Mouse (Mus musculus) MEL (cell line): ENCODE measurements around the gene Smim5. TPM values are rescaled to one million over a fixed set of nuclear protein-coding genes. Genes with fewer than 3 reads are reported as not detected.

Experiments
- DNase-seq: peaks from one replicate; pipeline ENCODE4 v3.0.0; 2011; ENCODE audit warnings: low read depth, low spot score
- H3K27ac ChIP-seq: 2 replicates; pipeline ENCODE4 v1.5.1; 2012; ENCODE audit warnings: low read depth, mild to moderate bottlenecking, control low read depth, low read length, moderate library complexity; ENCODE audit not compliant: control insufficient read depth
- H3K27me3 ChIP-seq, 2 experiments: fragments of 150-350 bp in 1 of 2; sonication (generic) in 1 of 2; 2 replicates each; pipeline ENCODE4 v1.6.1; 2012; ENCODE audit warnings: low read length in 2 of 2, mild to moderate bottlenecking in 2 of 2, improper control_type of control experiment in 1 of 2, moderate library complexity in 1 of 2; ENCODE audit not compliant: insufficient read depth in 2 of 2, control insufficient read depth in 1 of 2
- H3K36me3 ChIP-seq, 2 experiments: 2 replicates each; pipeline ENCODE4 v1.6.1; 2012 to 2014; ENCODE audit warnings: low read length in 2 of 2, improper control_type of control experiment in 1 of 2, inconsistent platforms in 1 of 2, mild to moderate bottlenecking in 1 of 2; ENCODE audit not compliant: insufficient read depth in 2 of 2, control insufficient read depth in 1 of 2
- H3K4me1 ChIP-seq, 2 experiments: fragments of 150-350 bp in 1 of 2; sonication (generic) in 1 of 2; 2 replicates each; pipeline ENCODE4 v1.6.1; 2012; ENCODE audit warnings: low read length in 2 of 2, improper control_type of control experiment in 1 of 2, mild to moderate bottlenecking in 1 of 2; ENCODE audit not compliant: insufficient read depth in 2 of 2, control insufficient read depth in 1 of 2
- H3K4me3 ChIP-seq, 2 experiments: fragments of 150-350 bp in 1 of 2; sonication (generic) in 1 of 2; 2 replicates each; pipeline ENCODE4 v1.5.1; 2012; ENCODE audit warnings: low read depth in 2 of 2, low read length in 2 of 2, mild to moderate bottlenecking in 2 of 2, moderate library complexity in 2 of 2, control low read depth in 1 of 2, improper control_type of control experiment in 1 of 2; ENCODE audit not compliant: control insufficient read depth in 1 of 2, insufficient read depth in 1 of 2
- H3K79me2 ChIP-seq: 2 replicates; pipeline ENCODE4 v1.6.1; 2012; ENCODE audit warnings: mild to moderate bottlenecking, low read length, moderate library complexity; ENCODE audit not compliant: control insufficient read depth, poor library complexity, insufficient read depth
- H3K9ac ChIP-seq: 2 replicates; pipeline ENCODE4 v1.6.1; 2012; ENCODE audit warnings: low read depth, mild to moderate bottlenecking, control low read depth, low read length, moderate library complexity; ENCODE audit not compliant: control insufficient read depth, poor library complexity, severe bottlenecking
- H3K9me3 ChIP-seq: fragments of 150-350 bp; sonication (generic); replicated peaks from 2 replicates; pipeline ENCODE4 v1.6.1; 2012; ENCODE audit warnings: mild to moderate bottlenecking, low read length, improper control_type of control experiment, moderate library complexity; ENCODE audit not compliant: insufficient read depth
- CHD1 ChIP-seq: IDR thresholded peaks from 2 replicates; pipeline ENCODE4 v1.6.1; 2012; ENCODE audit warnings: low read depth, mild to moderate bottlenecking, inconsistent platforms, low read length, improper control_type of control experiment
- CTCF ChIP-seq, 3 experiments: IDR thresholded peaks in 2 of 3; conservative IDR thresholded peaks in 1 of 3; 2 replicates each; pipeline ENCODE4 v1.5.1; 2011 to 2012; ENCODE audit warnings: low read length in 3 of 3, low read depth in 2 of 3, mild to moderate bottlenecking in 2 of 3, improper control_type of control experiment in 1 of 3, inconsistent platforms in 1 of 3, mixed read lengths in 1 of 3, moderate library complexity in 1 of 3; ENCODE audit not compliant: control insufficient read depth in 1 of 3, insufficient read depth in 1 of 3, poor library complexity in 1 of 3, severe bottlenecking in 1 of 3
- E2F4 ChIP-seq: IDR thresholded peaks from 2 replicates; pipeline ENCODE4 v1.6.1; 2011; ENCODE audit warnings: low read depth, low read length, improper control_type of control experiment, borderline replicate concordance
- ELF1 ChIP-seq: IDR thresholded peaks from 2 replicates; pipeline ENCODE4 v1.6.1; 2014; ENCODE audit warnings: low read depth, mild to moderate bottlenecking, inconsistent platforms, low read length, improper control_type of control experiment, moderate library complexity
- EP300 ChIP-seq, 2 experiments: IDR thresholded peaks; 2 replicates each; pipeline ENCODE4 v1.6.1; 2011; ENCODE audit warnings: improper control_type of control experiment in 2 of 2, low read length in 2 of 2, low read depth in 1 of 2, mild to moderate bottlenecking in 1 of 2
- ETS1 ChIP-seq: IDR thresholded peaks from 2 replicates; pipeline ENCODE4 v1.6.1; 2012; ENCODE audit warnings: low read depth, mild to moderate bottlenecking, inconsistent platforms, low read length, improper control_type of control experiment, moderate library complexity
- GABPA ChIP-seq: IDR thresholded peaks from 2 replicates; pipeline ENCODE4 v1.6.1; 2012; ENCODE audit warnings: low read depth, mild to moderate bottlenecking, inconsistent platforms, low read length, improper control_type of control experiment, moderate library complexity
- GATA1 ChIP-seq: IDR thresholded peaks from 2 replicates; pipeline ENCODE4 v1.6.1; 2011; ENCODE audit warnings: low read depth, low read length, improper control_type of control experiment
- HCFC1 ChIP-seq: IDR thresholded peaks from 2 replicates; pipeline ENCODE4 v1.6.1; 2012; ENCODE audit warnings: low read depth, mild to moderate bottlenecking, inconsistent platforms, low read length, improper control_type of control experiment, moderate library complexity
- KAT2A ChIP-seq: conservative IDR thresholded peaks from 2 replicates; pipeline ENCODE4 v1.6.1; 2012; ENCODE audit warnings: low read depth, low read length, improper control_type of control experiment, inconsistent platforms
- MAFK ChIP-seq: IDR thresholded peaks from 2 replicates; pipeline ENCODE4 v1.6.1; 2011; ENCODE audit warnings: low read depth, mild to moderate bottlenecking, low read length, improper control_type of control experiment, borderline replicate concordance
- MAX ChIP-seq: IDR thresholded peaks from 2 replicates; pipeline ENCODE4 v1.6.1; 2011; ENCODE audit warnings: low read length, improper control_type of control experiment
- MAZ ChIP-seq: IDR thresholded peaks from 2 replicates; pipeline ENCODE4 v1.6.1; 2012; ENCODE audit warnings: low read depth, mild to moderate bottlenecking, inconsistent platforms, low read length, improper control_type of control experiment
- MEF2A ChIP-seq: IDR thresholded peaks from 2 replicates; pipeline ENCODE4 v1.6.1; 2014; ENCODE audit warnings: low read depth, mild to moderate bottlenecking, inconsistent platforms, low read length, improper control_type of control experiment; ENCODE audit not compliant: poor library complexity, insufficient replicate concordance, severe bottlenecking; ENCODE audit errors: extremely low read depth
- MXI1 ChIP-seq: IDR thresholded peaks from 2 replicates; pipeline ENCODE4 v1.6.1; 2011; ENCODE audit warnings: mild to moderate bottlenecking, low read depth, low read length, improper control_type of control experiment
- MYC ChIP-seq: IDR thresholded peaks from 2 replicates; pipeline ENCODE4 v1.6.1; 2011; ENCODE audit warnings: low read depth, mild to moderate bottlenecking, low read length, improper control_type of control experiment, moderate library complexity
- NRF1 ChIP-seq: IDR thresholded peaks from 2 replicates; pipeline ENCODE4 v1.6.1; 2014; ENCODE audit warnings: low read depth, mild to moderate bottlenecking, inconsistent platforms, low read length, improper control_type of control experiment, moderate library complexity; ENCODE audit not compliant: poor library complexity, insufficient read depth, severe bottlenecking
- POLR2AphosphoS2 ChIP-seq: IDR thresholded peaks from 2 replicates; pipeline ENCODE4 v1.6.1; 2011; ENCODE audit warnings: low read length, improper control_type of control experiment
- POLR2AphosphoS5 ChIP-seq: IDR thresholded peaks from 2 replicates; pipeline ENCODE4 v1.6.1; 2012; ENCODE audit warnings: low read depth, borderline replicate concordance, mild to moderate bottlenecking, inconsistent platforms, low read length, moderate library complexity, mixed read lengths
- RAD21 ChIP-seq: IDR thresholded peaks from 2 replicates; pipeline ENCODE4 v1.6.1; 2011; ENCODE audit warnings: mild to moderate bottlenecking, low read depth, low read length, improper control_type of control experiment
- SIN3A ChIP-seq: IDR thresholded peaks from 2 replicates; pipeline ENCODE4 v1.6.1; 2012; ENCODE audit warnings: low read length, improper control_type of control experiment, inconsistent platforms
- SMC3 ChIP-seq: IDR thresholded peaks from 2 replicates; pipeline ENCODE4 v1.6.1; 2011; ENCODE audit warnings: low read depth, low read length, improper control_type of control experiment
- TAL1 ChIP-seq: IDR thresholded peaks from 2 replicates; pipeline ENCODE4 v1.6.1; 2012; ENCODE audit warnings: mild to moderate bottlenecking, inconsistent platforms, low read length, moderate library complexity, mixed read lengths
- UBTF ChIP-seq: IDR thresholded peaks from 2 replicates; pipeline ENCODE4 v1.6.1; 2012; ENCODE audit warnings: low read depth, mild to moderate bottlenecking, inconsistent platforms, low read length, improper control_type of control experiment, moderate library complexity, borderline replicate concordance; ENCODE audit not compliant: insufficient read depth
- USF1 ChIP-seq: IDR thresholded peaks from 2 replicates; pipeline ENCODE4 v1.6.1; 2014; ENCODE audit warnings: low read depth, mild to moderate bottlenecking, inconsistent platforms, low read length, improper control_type of control experiment, moderate library complexity
- ZC3H11A ChIP-seq: IDR thresholded peaks from 2 replicates; pipeline ENCODE4 v1.6.1; 2012; ENCODE audit warnings: low read depth, mild to moderate bottlenecking, inconsistent platforms, low read length, improper control_type of control experiment
- ZKSCAN1 ChIP-seq: IDR thresholded peaks from 2 replicates; pipeline ENCODE4 v1.6.1; 2012; ENCODE audit warnings: low read depth, mild to moderate bottlenecking, inconsistent platforms, low read length, improper control_type of control experiment, moderate library complexity
- ZMIZ1 ChIP-seq: IDR thresholded peaks from 2 replicates; pipeline ENCODE4 v1.6.1; 2012; ENCODE audit warnings: low read depth, mild to moderate bottlenecking, inconsistent platforms, low read length, improper control_type of control experiment, moderate library complexity
- polyA plus RNA-seq, 2 experiments: library from polyadenylated mRNA; stranded (reverse) in 1 of 2; unstranded in 1 of 2; fragments of >175 nt in 1 of 2; fragments of >200 nt in 1 of 2; gene quantifications; 2 replicates each; pipeline versions ENCODE4 v1.2.1 to v1.2.4; 2012; ENCODE audit warnings: low replicate concordance in 2 of 2, low read depth in 1 of 2; ENCODE audit not compliant: insufficient read length in 2 of 2, insufficient read depth in 1 of 2, missing spikeins in 1 of 2
- total RNA-seq: library from RNA; depleted of rRNA; stranded (reverse); fragments of 300-350 nt; gene quantifications from 2 replicates; pipeline ENCODE4 v1.2.3, GENCODE M21; 2012

Gene Smim5
- total and polyA plus RNA-seq, 3 experiments, result 24.8 to 41.0 TPM; not detected in 1

- Histone ChIP-seq H3K9me3 (no peaks in the 10 kb centered on the region), H3K9ac (no peak overlapping the region), H3K27ac (no peak overlapping the region), H3K79me2 (no peaks in the 10 kb centered on the region), H3K4me3 (no peak overlapping the region), H3K27me3 (no peaks in the 10 kb centered on the region), H3K36me3 (peaks cover 0 to 7% of the 10 kb centered on the region in 2 experiments; a peak in 2 of 4 replicates), H3K4me1 (peaks cover 0 to 11% of the 10 kb centered on the region in 2 experiments; a peak in 2 of 4 replicates)
- no peak for DNase-seq
- TF ChIP-seq MEF2A (no peak), EP300 (IDR thresholded peaks at IDR 0.05; ENCODE audit: low read depth in 1 of 2, low read length in 2 of 2) (no peak), ZMIZ1 (no peak), ELF1 (no peak), ZKSCAN1 (no peak), CTCF (IDR thresholded peaks at IDR 0.05 in 2 of 3, conservative IDR thresholded peaks at IDR 0.05 in 1 of 3; ENCODE audit: control insufficient read depth in 1 of 3, insufficient read depth in 1 of 3, low read depth in 2 of 3, low read length in 3 of 3, poor library complexity in 1 of 3, severe bottlenecking in 1 of 3) (no peak), ETS1 (no peak), TAL1 (no peak), MAX (no peak), MXI1 (no peak), NRF1 (no peak), USF1 (no peak), CHD1 (no peak), MAZ (no peak), ZC3H11A (no peak), POLR2AphosphoS5 (no peak), MAFK (no peak), MYC (no peak), E2F4 (no peak), UBTF (no peak)
Measured at GRCm38 (mm10) chr11:115878071-115878470, 21.7 kb upstream of the Smim5 start.

- Histone ChIP-seq H3K4me1 (peaks cover 0 to 11% of the 10 kb centered on the region in 2 experiments; a peak in 2 of 4 replicates), H3K4me3 (no peak overlapping the region), H3K9me3 (no peaks in the 10 kb centered on the region), H3K9ac (no peak overlapping the region), H3K27me3 (no peaks in the 10 kb centered on the region), H3K36me3 (peaks cover 0 to 7% of the 10 kb centered on the region in 2 experiments; a peak in 2 of 4 replicates), H3K79me2 (no peaks in the 10 kb centered on the region), H3K27ac (no peak overlapping the region)
- TF ChIP-seq SIN3A (peak; percentile 28; the same call in 1 of the 2 replicates), MEF2A (no peak), ZMIZ1 (no peak), MYC (no peak), HCFC1 (0 out of 2 replicates have a peak, but pooled peaks have one; percentile 13), TAL1 (no peak), RAD21 (peak; percentile 85), EP300 (IDR thresholded peaks at IDR 0.05; ENCODE audit: low read depth in 1 of 2, low read length in 2 of 2) (no peak), GATA1 (no peak), POLR2AphosphoS2 (no peak), GABPA (no peak), ZC3H11A (peak; percentile 83), KAT2A (no peak), SMC3 (peak; percentile 98), CTCF (IDR thresholded peaks at IDR 0.05 in 2 of 3, conservative IDR thresholded peaks at IDR 0.05 in 1 of 3; ENCODE audit: control insufficient read depth in 1 of 3, insufficient read depth in 1 of 3, low read depth in 2 of 3, low read length in 3 of 3, poor library complexity in 1 of 3, severe bottlenecking in 1 of 3) (peak; percentile 98 to 100 (median 99)), NRF1 (no peak), MXI1 (no peak), MAZ (no peak)
- DNase-seq, result peak; percentile 81
Measured at GRCm38 (mm10) chr11:115881002-115881401, 18.8 kb upstream of the Smim5 start.
